Mouse (Mus musculus) urinary bladder, adult 2 months (tissue): Measurements from ENCODE around the gene Vmn1r12. TPM values are rescaled to one million over a fixed set of nuclear protein-coding genes. Genes with fewer than 3 reads are reported as not detected.
"Not testable (repeated sequence)": the region's sequence is repeated elsewhere in the genome, so short reads cannot be mapped to it uniquely, and the experiment has no call there.

Experiments used
- DNase-seq: peaks from one replicate; pipeline ENCODE4 v3.0.0; 2022; ENCODE audit warnings: low spot score
- polyA plus RNA-seq: library from polyadenylated mRNA; depleted of rRNA; stranded (reverse); fragments of >200 nt; gene quantifications from 2 replicates; pipeline ENCODE4 v1.2.3, GENCODE M21; 2012; rRNA removed

Gene Vmn1r12
- polyA plus RNA-seq: not detected in 2 replicates

GRCm38 (mm10) chr6:57156619-57157018, at the start of gene Vmn1r12:
TSS of gene Vmn1r12 (plus strand) at chr6:57156919.
- no peak for DNase-seq

DNA sequence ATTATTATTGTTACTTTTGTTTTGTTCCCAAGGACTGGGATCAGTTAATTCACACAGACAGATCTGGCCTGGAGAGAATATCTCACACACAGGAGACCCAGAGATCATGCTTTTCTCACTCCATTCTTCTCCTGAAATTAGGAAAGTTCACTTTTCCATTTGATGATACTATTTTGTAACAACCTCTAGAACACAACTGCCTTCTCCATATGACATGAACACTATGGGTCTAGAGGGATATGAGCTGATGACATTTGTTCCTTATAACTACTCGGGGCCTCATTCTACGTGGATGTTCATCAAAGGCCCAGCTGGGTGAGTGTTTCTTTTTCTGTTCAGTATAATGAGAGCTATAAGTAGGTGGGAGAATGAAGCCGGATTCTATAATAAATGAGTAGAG, 47.6 kb upstream of the Vmn1r12 start, which contains the start of gene Vmn1r10:
Gene Vmn1r10 (plus strand): TSS at position 301 of the 400 bp plus-strand sequence.
- DNase-seq: no peak

GRCm38 (mm10) chr6:57133155-57133554, 23.6 kb upstream of the Vmn1r12 start, which contains the start of gene Vmn1r11:
TSS of gene Vmn1r11 (plus strand) at chr6:57133455.
- no peak for DNase-seq

DNA sequence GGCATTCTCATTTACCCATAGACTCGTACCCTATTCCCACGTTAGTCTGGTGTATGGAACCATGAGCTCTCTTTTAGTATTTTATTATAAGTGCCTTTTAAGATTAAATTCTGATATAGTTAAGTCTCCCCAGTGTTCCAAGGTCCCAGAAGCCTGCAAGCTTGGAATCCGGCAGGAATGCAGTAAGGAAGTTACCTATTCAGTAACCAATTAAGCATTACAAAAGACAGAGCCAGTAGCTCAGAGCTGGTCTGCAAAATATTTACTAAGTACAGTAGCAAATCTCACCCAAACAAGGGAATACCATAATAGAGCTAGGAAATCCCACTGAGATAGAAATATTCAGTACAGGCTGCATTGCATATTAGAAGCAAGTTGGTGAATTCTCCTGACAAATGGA, 33.3 kb downstream of the Vmn1r12 start:
- not testable (repeated sequence) for DNase-seq

DNA sequence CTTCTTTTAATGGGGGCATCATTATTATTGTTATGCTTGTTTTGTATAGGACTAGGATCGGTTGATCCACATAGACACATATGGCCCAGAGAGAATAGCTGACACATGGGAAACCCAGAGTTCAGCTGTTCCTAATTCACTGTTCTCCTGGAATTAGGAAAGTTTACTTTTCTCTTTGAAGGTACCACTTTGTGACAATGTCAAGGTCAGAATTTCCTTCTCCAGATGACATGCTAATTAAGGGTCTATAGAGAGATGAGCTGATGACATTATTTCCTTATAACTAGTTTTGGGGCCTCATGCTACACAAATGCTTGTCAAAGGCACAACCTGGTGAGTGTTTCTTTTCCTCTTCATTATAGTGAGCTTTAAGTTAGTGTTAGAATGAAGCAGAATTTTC, 46.3 kb downstream of the Vmn1r12 start, which contains the start of gene Vmn1r13:
Gene Vmn1r13 (plus strand): TSS at position 301 of the 400 bp plus-strand sequence.
- DNase-seq: not testable (repeated sequence)

Other genes starting within 250 kb of the Vmn1r12 start
- 24.3 and 29.7 TPM in 2 replicates for gene Nt5c3, start 233.0 kb upstream of the Vmn1r12 start, polyA plus RNA-seq
- gene Vmn1r4, start 232.9 kb upstream of the Vmn1r12 start, polyA plus RNA-seq: 0.26 and 0.32 TPM in 2 replicates
- gene Vmn1r5, start 186.6 kb upstream of the Vmn1r12 start, polyA plus RNA-seq: 0.07 TPM in 1 of 2 replicates, not detected in the other
- not detected in 2 replicates for gene Vmn1r6, start 159.7 kb upstream of the Vmn1r12 start, polyA plus RNA-seq
- gene Vmn1r7, start 131.6 kb upstream of the Vmn1r12 start, polyA plus RNA-seq: not detected in 2 replicates
- gene Vmn1r8, start 124.6 kb upstream of the Vmn1r12 start, polyA plus RNA-seq: not detected in 2 replicates
- gene Vmn1r9, start 90.1 kb upstream of the Vmn1r12 start, polyA plus RNA-seq: not detected in 2 replicates
- not detected in 2 replicates for gene Vmn1r10, start 47.5 kb upstream of the Vmn1r12 start, polyA plus RNA-seq
- gene Vmn1r11, start 23.5 kb upstream of the Vmn1r12 start, polyA plus RNA-seq: not detected in 2 replicates
- gene Vmn1r13, start 46.4 kb downstream of the Vmn1r12 start, polyA plus RNA-seq: not detected in 2 replicates
- gene Vmn1r14, start 74.8 kb downstream of the Vmn1r12 start, polyA plus RNA-seq: not detected in 2 replicates
- not detected in 2 replicates for gene Vmn1r15, start 101.0 kb downstream of the Vmn1r12 start, polyA plus RNA-seq
- gene Vmn1r16, start 172.6 kb downstream of the Vmn1r12 start, polyA plus RNA-seq: not detected in 2 replicates
- not detected in 2 replicates for gene Vmn1r17, start 206.8 kb downstream of the Vmn1r12 start, polyA plus RNA-seq
- gene Vmn1r18, start 238.9 kb downstream of the Vmn1r12 start, polyA plus RNA-seq: not detected in 2 replicates
- not detected in 2 replicates for gene Vmn1r19, start 246.9 kb downstream of the Vmn1r12 start, polyA plus RNA-seq